Mouse (Mus musculus) cortical plate, adult 2 months (tissue): Measurements from ENCODE around the gene Med27.

Experiments used
- CTCF ChIP-seq: fragments of 200-500 bp; IDR thresholded peaks from 2 replicates; pipeline ENCODE4 v1.5.1; 2011; ENCODE audit warnings: mild to moderate bottlenecking, control low read depth, low read length; ENCODE audit not compliant: insufficient read depth; ENCODE audit errors: extremely low read depth
- POLR2A ChIP-seq: fragments of 200-500 bp; IDR thresholded peaks from 2 replicates; pipeline ENCODE4 v1.6.1; 2011; ENCODE audit warnings: mild to moderate bottlenecking, low read length, control low read depth; ENCODE audit not compliant: insufficient read depth; ENCODE audit errors: extremely low read depth

GRCm38 (mm10) chr2:29493396-29494031 is 146.9 kb downstream of the Med27 start:
- TF ChIP-seq CTCF (no peak), POLR2A (no peak)
